Mouse (Mus musculus): Measurements from ENCODE around the gene Sh3bp5l. TPM values are rescaled to one million over a fixed set of nuclear protein-coding genes. Genes with fewer than 3 reads are reported as not detected.

Sh3bp5l gene
- polyA plus RNA-seq, 1 experiment from 2014 or later = 19.5 TPM

GRCm38 (mm10) chr11:58351179-58351578, 20.7 kb downstream of the Sh3bp5l start:
- H3K27ac ChIP-seq (replicated peaks in 1 of 2; ENCODE audit: control insufficient read depth in 1 of 2, insufficient read depth in 1 of 2, low read depth in 2 of 2, low read length in 2 of 2) = no peak overlapping the region
- no peak for ATAC-seq (ENCODE audit: insufficient number of reproducible peaks, insufficient read depth, low FRiP score, low read depth)
- H3K36me3 ChIP-seq (ENCODE audit: control insufficient read depth, insufficient read depth, low read length) = peaks cover 20% of the 10 kb centered on the region
- no peaks in the 10 kb centered on the region for H3K27me3 ChIP-seq (ENCODE audit: control insufficient read depth, insufficient read depth, low read length)
- no peak overlapping the region for H3K9ac ChIP-seq (ENCODE audit: low read length)
- no peaks in the 10 kb centered on the region for H3K9me3 ChIP-seq (ENCODE audit: control insufficient read depth, low read length)
- no peak overlapping the region for H3K4me2 ChIP-seq (ENCODE audit: low read length)
- H3K4me1 ChIP-seq (ENCODE audit: control insufficient read depth in 2 of 2, insufficient read depth in 2 of 2, low read length in 2 of 2) = no peaks in the 10 kb centered on the region; a peak in 1 of 4 replicates
- H3K4me3 ChIP-seq (ENCODE audit: control insufficient read depth in 1 of 2, insufficient read depth in 1 of 2, low read depth in 1 of 2, low read length in 2 of 2) = no peak overlapping the region
- 88% methylated on average over 5 of the region's 5 CpGs for WGBS

GRCm38 (mm10) chr11:58352681-58353548, 22.4 kb downstream of the Sh3bp5l start:
- Histone ChIP-seq H3K9ac (ENCODE audit: low read length) (no peak overlapping the region), H3K4me3 (ENCODE audit: control insufficient read depth in 1 of 2, insufficient read depth in 1 of 2, low read depth in 1 of 2, low read length in 2 of 2) (no peak overlapping the region), H3K27me3 (ENCODE audit: control insufficient read depth, insufficient read depth, low read length) (no peaks in the 10 kb centered on the region), H3K36me3 (ENCODE audit: control insufficient read depth, insufficient read depth, low read length) (peaks cover 3% of the 10 kb centered on the region), H3K4me2 (ENCODE audit: low read length) (no peak overlapping the region), H3K9me3 (ENCODE audit: control insufficient read depth, low read length) (no peaks in the 10 kb centered on the region), H3K27ac (replicated peaks in 1 of 2; ENCODE audit: control insufficient read depth in 1 of 2, insufficient read depth in 1 of 2, low read depth in 2 of 2, low read length in 2 of 2) (no peak overlapping the region), H3K4me1 (ENCODE audit: control insufficient read depth in 2 of 2, insufficient read depth in 2 of 2, low read length in 2 of 2) (no peaks in the 10 kb centered on the region; a peak in 1 of 4 replicates)
- WGBS = 17% methylated on average over 7 of the region's 7 CpGs
- ATAC-seq (ENCODE audit: insufficient number of reproducible peaks, insufficient read depth, low FRiP score, low read depth) = no peak

DNA sequence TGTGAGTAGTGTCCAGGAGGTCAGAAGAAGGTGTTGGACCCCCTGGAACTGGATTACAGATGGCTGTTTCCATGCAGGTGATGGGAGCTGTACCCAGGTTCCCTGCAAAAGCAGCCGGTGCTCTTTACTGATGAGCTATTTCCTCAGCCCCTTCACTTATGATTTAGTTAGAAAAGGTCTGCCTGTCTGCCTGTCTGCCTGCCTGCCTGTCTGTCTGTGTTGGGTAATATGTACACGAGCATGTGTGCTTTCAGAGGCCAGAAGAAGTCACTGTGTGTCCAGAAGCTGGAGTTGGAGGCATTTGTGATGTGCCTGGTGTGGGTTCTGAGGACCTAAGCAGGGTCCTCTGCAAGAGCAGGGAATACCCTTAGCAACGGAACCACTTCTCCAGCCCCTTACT, 23.2 kb downstream of the Sh3bp5l start:
- 66% methylated on average over 3 of the region's 3 CpGs for WGBS
- Histone ChIP-seq H3K9me3 (ENCODE audit: control insufficient read depth, low read length) (no peaks in the 10 kb centered on the region), H3K36me3 (ENCODE audit: control insufficient read depth, insufficient read depth, low read length) (no peaks in the 10 kb centered on the region), H3K4me2 (ENCODE audit: low read length) (no peak overlapping the region), H3K4me3 (ENCODE audit: control insufficient read depth in 1 of 2, insufficient read depth in 1 of 2, low read depth in 1 of 2, low read length in 2 of 2) (no peak overlapping the region), H3K27me3 (ENCODE audit: control insufficient read depth, insufficient read depth, low read length) (no peaks in the 10 kb centered on the region), H3K27ac (replicated peaks in 1 of 2; ENCODE audit: control insufficient read depth in 1 of 2, insufficient read depth in 1 of 2, low read depth in 2 of 2, low read length in 2 of 2) (no peak overlapping the region), H3K9ac (ENCODE audit: low read length) (no peak overlapping the region), H3K4me1 (ENCODE audit: control insufficient read depth in 2 of 2, insufficient read depth in 2 of 2, low read length in 2 of 2) (no peaks in the 10 kb centered on the region; a peak in 1 of 4 replicates)
- no peak for ATAC-seq (ENCODE audit: insufficient number of reproducible peaks, insufficient read depth, low FRiP score, low read depth)

- H3K36me3 ChIP-seq (ENCODE audit: control insufficient read depth, insufficient read depth, low read length) = no peaks in the 10 kb centered on the region
- 47% methylated on average over 10 of the region's 10 CpGs for WGBS
- no peak for ATAC-seq (ENCODE audit: insufficient number of reproducible peaks, insufficient read depth, low FRiP score, low read depth)
- H3K4me3 ChIP-seq (ENCODE audit: control insufficient read depth in 1 of 2, insufficient read depth in 1 of 2, low read depth in 1 of 2, low read length in 2 of 2) = no peak overlapping the region
- no peak overlapping the region for H3K9ac ChIP-seq (ENCODE audit: low read length)
- H3K4me2 ChIP-seq (ENCODE audit: low read length) = no peak overlapping the region
- H3K27ac ChIP-seq (replicated peaks in 1 of 2; ENCODE audit: control insufficient read depth in 1 of 2, insufficient read depth in 1 of 2, low read depth in 2 of 2, low read length in 2 of 2) = no peak overlapping the region
- H3K27me3 ChIP-seq (ENCODE audit: control insufficient read depth, insufficient read depth, low read length) = no peaks in the 10 kb centered on the region
- H3K9me3 ChIP-seq (ENCODE audit: control insufficient read depth, low read length) = no peaks in the 10 kb centered on the region
- no peaks in the 10 kb centered on the region; a peak in 1 of 4 replicates for H3K4me1 ChIP-seq (ENCODE audit: control insufficient read depth in 2 of 2, insufficient read depth in 2 of 2, low read length in 2 of 2)
Observed at GRCm38 (mm10) chr11:58354476-58354875, 24.0 kb downstream of the Sh3bp5l start.

GRCm38 (mm10) chr11:58354927-58355326, 24.4 kb downstream of the Sh3bp5l start:
- no peaks in the 10 kb centered on the region; a peak in 1 of 4 replicates for H3K4me1 ChIP-seq (ENCODE audit: control insufficient read depth in 2 of 2, insufficient read depth in 2 of 2, low read length in 2 of 2)
- 70% methylated on average over 3 of the region's 3 CpGs for WGBS
- H3K9me3 ChIP-seq (ENCODE audit: control insufficient read depth, low read length) = no peaks in the 10 kb centered on the region
- H3K27ac ChIP-seq (replicated peaks in 1 of 2; ENCODE audit: control insufficient read depth in 1 of 2, insufficient read depth in 1 of 2, low read depth in 2 of 2, low read length in 2 of 2) = no peak overlapping the region
- no peaks in the 10 kb centered on the region for H3K36me3 ChIP-seq (ENCODE audit: control insufficient read depth, insufficient read depth, low read length)
- H3K9ac ChIP-seq (ENCODE audit: low read length) = no peak overlapping the region
- H3K4me2 ChIP-seq (ENCODE audit: low read length) = no peak overlapping the region
- no peaks in the 10 kb centered on the region for H3K27me3 ChIP-seq (ENCODE audit: control insufficient read depth, insufficient read depth, low read length)
- ATAC-seq (ENCODE audit: insufficient number of reproducible peaks, insufficient read depth, low FRiP score, low read depth) = no peak
- no peak overlapping the region for H3K4me3 ChIP-seq (ENCODE audit: control insufficient read depth in 1 of 2, insufficient read depth in 1 of 2, low read depth in 1 of 2, low read length in 2 of 2)

GRCm38 (mm10) chr11:58357042-58357441, 26.5 kb downstream of the Sh3bp5l start:
- Histone ChIP-seq H3K36me3 (ENCODE audit: control insufficient read depth, insufficient read depth, low read length) (no peaks in the 10 kb centered on the region), H3K4me2 (ENCODE audit: low read length) (no peak overlapping the region), H3K27ac (replicated peaks in 1 of 2; ENCODE audit: control insufficient read depth in 1 of 2, insufficient read depth in 1 of 2, low read depth in 2 of 2, low read length in 2 of 2) (no peak overlapping the region), H3K27me3 (ENCODE audit: control insufficient read depth, insufficient read depth, low read length) (no peaks in the 10 kb centered on the region), H3K9me3 (ENCODE audit: control insufficient read depth, low read length) (no peaks in the 10 kb centered on the region), H3K4me3 (ENCODE audit: control insufficient read depth in 1 of 2, insufficient read depth in 1 of 2, low read depth in 1 of 2, low read length in 2 of 2) (no peak overlapping the region), H3K4me1 (ENCODE audit: control insufficient read depth in 2 of 2, insufficient read depth in 2 of 2, low read length in 2 of 2) (no peaks in the 10 kb centered on the region; a peak in 1 of 4 replicates), H3K9ac (ENCODE audit: low read length) (no peak overlapping the region)
- 91% methylated on average over 3 of the region's 3 CpGs for WGBS
- no peak for ATAC-seq (ENCODE audit: insufficient number of reproducible peaks, insufficient read depth, low FRiP score, low read depth)

GRCm38 (mm10) chr11:58357844-58358534, 27.5 kb downstream of the Sh3bp5l start:
- no peak overlapping the region for H3K9ac ChIP-seq (ENCODE audit: low read length)
- no peak overlapping the region for H3K4me3 ChIP-seq (ENCODE audit: control insufficient read depth in 1 of 2, insufficient read depth in 1 of 2, low read depth in 1 of 2, low read length in 2 of 2)
- no peaks in the 10 kb centered on the region for H3K27me3 ChIP-seq (ENCODE audit: control insufficient read depth, insufficient read depth, low read length)
- WGBS = 72% methylated on average over 6 of the region's 6 CpGs
- no peak overlapping the region for H3K4me2 ChIP-seq (ENCODE audit: low read length)
- no peak for ATAC-seq (ENCODE audit: insufficient number of reproducible peaks, insufficient read depth, low FRiP score, low read depth)
- no peaks in the 10 kb centered on the region for H3K36me3 ChIP-seq (ENCODE audit: control insufficient read depth, insufficient read depth, low read length)
- no peaks in the 10 kb centered on the region for H3K9me3 ChIP-seq (ENCODE audit: control insufficient read depth, low read length)
- H3K27ac ChIP-seq (replicated peaks in 1 of 2; ENCODE audit: control insufficient read depth in 1 of 2, insufficient read depth in 1 of 2, low read depth in 2 of 2, low read length in 2 of 2) = no peak overlapping the region
- H3K4me1 ChIP-seq (ENCODE audit: control insufficient read depth in 2 of 2, insufficient read depth in 2 of 2, low read length in 2 of 2) = no peaks in the 10 kb centered on the region; a peak in 1 of 4 replicates

Measured in heart, embryonic 14.5 days (tissue).